In the genomic region with DNA sequence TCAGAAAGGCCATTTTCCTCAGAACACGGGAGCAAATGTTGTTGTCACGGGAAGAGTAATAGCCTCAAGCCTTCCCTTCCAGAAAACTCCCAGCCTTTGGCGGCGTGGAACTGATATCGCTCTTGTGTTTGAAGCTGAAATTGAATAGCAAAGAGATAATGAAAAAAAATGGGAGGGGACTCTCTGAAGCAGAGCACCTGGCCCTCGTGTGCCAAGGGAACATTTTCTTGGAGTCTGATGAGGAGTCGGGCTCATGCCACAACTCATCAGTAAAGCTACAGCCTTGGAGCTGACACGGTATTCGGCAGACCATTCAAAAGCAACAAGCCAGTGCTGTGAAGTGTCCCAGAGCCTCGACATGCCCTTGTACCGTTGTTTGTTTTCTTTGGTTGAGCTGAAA, we compare ENCODE assay signal across 12 mouse cellular contexts. TPM values are rescaled to one million over a fixed set of nuclear protein-coding genes. Genes with fewer than 3 reads are reported as not detected.
"Had no signal": no experiment of that assay in that cellular context is flagged by ENCODE, and none has a peak within 500 bp of the region (broad histone marks: within the 10 kb centered on the region; RNA-seq: fewer than 3 reads in every experiment).

No protein-coding gene starts in this region.

- H3K27me3 ChIP-seq: liver, embryonic 15.5 days; midbrain, embryonic 15.5 days had no signal

- ATAC-seq: inflammation-experienced regulatory T-cells, adult 6 months; intestine, postnatal 0 days; lung, postnatal 0 days had no signal

- H3K36me3 ChIP-seq: limb, embryonic 10.5 days; liver, embryonic 15.5 days; midbrain, embryonic 15.5 days had no signal

- DNase-seq: kidney, postnatal 14 days; lung, adult 2 months; lung, postnatal 36 days had no signal

- H3K9ac ChIP-seq: liver, embryonic 15.5 days; midbrain, embryonic 15.5 days had no signal

- H3K9me3 ChIP-seq: limb, embryonic 10.5 days; liver, embryonic 15.5 days; midbrain, embryonic 15.5 days had no signal

- H3K4me2 ChIP-seq: liver, embryonic 11.5 days; liver, embryonic 15.5 days; midbrain, embryonic 15.5 days had no signal

- H3K4me3 ChIP-seq: left cerebral cortex, adult 2 months; limb, embryonic 10.5 days; liver, embryonic 15.5 days; midbrain, embryonic 15.5 days had no signal

- H3K27ac ChIP-seq: left cerebral cortex, adult 2 months; limb, embryonic 10.5 days; liver, embryonic 15.5 days; midbrain, embryonic 15.5 days; stomach, postnatal 0 days had no signal

- H3K4me1 ChIP-seq: limb, embryonic 10.5 days; liver, embryonic 15.5 days; midbrain, embryonic 15.5 days had no signal

RNA-seq across cellular contexts. Expression of a gene that starts 7.8 kb away (rescaled TPM):
- polyA plus RNA-seq: liver, embryonic 11.5 days had no signal
